Mouse (Mus musculus): Measurements from ENCODE around the gene Dtx4. TPM values are rescaled to one million over a fixed set of nuclear protein-coding genes. Genes with fewer than 3 reads are reported as not detected.

The Dtx4 gene
- polyA plus RNA-seq, 1 experiment from 2014 or later = 16.1 TPM

DNA sequence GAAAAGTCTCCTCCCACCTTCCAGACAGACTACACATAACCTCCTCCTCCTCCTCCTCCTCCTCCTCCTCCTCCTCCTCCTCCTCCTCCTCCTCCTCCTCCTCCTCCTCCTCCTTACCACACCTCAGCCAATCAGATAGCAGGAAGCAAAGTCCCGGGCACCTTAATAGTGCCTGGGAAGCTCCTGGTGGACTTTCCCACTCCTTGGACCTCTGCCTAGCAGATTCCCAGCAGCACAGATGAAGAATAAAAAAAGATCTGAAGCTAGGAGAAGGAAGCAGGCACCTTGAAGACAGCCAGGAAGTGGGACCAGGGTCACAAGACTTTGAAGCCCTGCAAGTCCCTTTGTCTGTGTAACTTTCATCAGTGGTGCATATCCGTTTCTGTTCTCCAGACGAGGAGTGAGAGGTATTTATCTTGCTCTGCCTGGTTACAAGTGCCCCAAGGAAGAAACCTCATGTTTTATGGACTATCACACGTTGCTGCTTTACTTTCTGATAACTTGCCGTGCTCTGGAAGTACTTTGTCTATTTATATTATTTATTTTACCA lies 24.5 kb downstream of the Dtx4 start:
- peaks cover 53% of the 10 kb centered on the region for H3K4me1 ChIP-seq
- no peak overlapping the region for H3K4me3 ChIP-seq
- peaks cover 31% of the 10 kb centered on the region for H3K36me3 ChIP-seq
- no peaks in the 10 kb centered on the region for H3K9me3 ChIP-seq
- H3K27ac ChIP-seq = peak overlapping the region; percentile 92
- ATAC-seq (ENCODE audit: borderline replicate concordance, extremely low read depth, low FRiP score, low TSS enrichment) = no peak
- H3K9ac ChIP-seq = no peak overlapping the region
- no peaks in the 10 kb centered on the region for H3K27me3 ChIP-seq
- H3K4me2 ChIP-seq = no peak overlapping the region
- 21% methylated on average over 5 of the region's 5 CpGs for WGBS

DNA sequence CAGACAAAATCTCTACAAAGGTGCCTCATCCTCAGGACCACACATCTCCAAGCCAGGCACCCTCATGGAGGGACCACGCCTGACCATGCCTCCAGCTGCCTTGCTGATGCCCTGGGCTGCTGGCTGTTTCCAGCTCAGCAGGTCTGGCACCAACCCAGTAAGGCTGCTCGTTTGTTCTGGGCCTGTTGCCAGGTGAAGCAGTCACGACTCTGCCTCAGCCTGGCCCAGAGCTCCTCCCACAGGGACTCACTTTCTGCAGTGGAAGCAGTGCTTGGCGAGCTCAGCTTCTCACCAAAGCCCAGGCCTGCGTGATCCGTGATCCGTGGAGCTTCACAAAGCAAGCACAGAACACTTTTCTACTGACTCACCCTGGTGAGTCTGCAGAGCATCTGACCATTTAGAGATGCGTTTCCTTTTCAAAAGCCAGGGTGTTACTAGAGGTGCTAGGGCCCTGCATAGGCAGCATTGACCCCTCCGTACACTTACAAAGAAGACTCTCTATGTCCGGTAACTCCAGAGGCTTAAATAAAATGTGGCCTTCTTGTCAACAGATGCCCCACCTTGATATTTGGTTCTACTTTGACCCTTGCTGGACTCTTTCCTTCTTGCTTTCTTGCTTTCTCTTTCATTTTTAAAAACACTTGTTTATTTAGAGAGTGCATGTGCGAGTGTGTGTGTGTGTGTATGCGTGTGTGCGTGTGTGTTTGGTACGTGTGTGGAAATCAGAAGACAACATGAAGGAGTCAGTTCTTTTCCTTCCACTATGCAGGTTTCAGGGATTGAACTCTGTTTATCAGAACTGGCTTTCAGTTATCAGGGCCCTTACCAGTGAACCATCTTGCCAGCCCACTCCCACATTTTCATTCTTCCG lies 25.6 kb downstream of the Dtx4 start:
- H3K36me3 ChIP-seq = peaks cover 22% of the 10 kb centered on the region
- WGBS = 41% methylated on average over 15 of the region's 15 CpGs
- H3K9ac ChIP-seq = no peak overlapping the region
- H3K27ac ChIP-seq = peak overlapping the region; percentile 92
- peaks cover 61% of the 10 kb centered on the region for H3K4me1 ChIP-seq
- no peaks in the 10 kb centered on the region for H3K27me3 ChIP-seq
- H3K4me2 ChIP-seq = peak overlapping the region; percentile 34; the same call in 1 of the 2 replicates
- ATAC-seq (ENCODE audit: borderline replicate concordance, extremely low read depth, low FRiP score, low TSS enrichment) = peak; percentile 95
- H3K4me3 ChIP-seq = no peak overlapping the region
- H3K9me3 ChIP-seq = no peaks in the 10 kb centered on the region

DNA sequence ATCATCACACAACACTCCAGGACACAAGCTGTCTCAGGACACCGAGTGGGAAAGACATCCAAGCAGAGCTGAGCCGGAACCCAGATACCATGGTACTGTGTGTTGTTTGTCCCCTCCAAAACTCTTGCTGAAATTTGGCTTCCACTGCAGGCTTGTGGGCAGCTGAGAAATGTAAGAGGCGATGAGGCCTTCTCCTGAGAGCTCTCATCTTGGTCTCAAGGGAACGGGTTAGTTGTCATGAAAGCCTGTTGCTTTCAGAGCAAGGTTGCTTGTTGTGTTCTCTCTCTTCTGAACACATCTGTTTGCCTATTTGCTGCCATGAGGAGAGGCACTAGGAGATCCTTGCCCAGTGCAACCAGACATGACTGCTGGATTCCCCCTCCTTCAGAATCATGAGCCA lies 27.3 kb downstream of the Dtx4 start:
- no peaks in the 10 kb centered on the region for H3K9me3 ChIP-seq
- no peak overlapping the region for H3K4me2 ChIP-seq
- H3K4me1 ChIP-seq = peaks cover 61% of the 10 kb centered on the region
- no peak for ATAC-seq (ENCODE audit: borderline replicate concordance, extremely low read depth, low FRiP score, low TSS enrichment)
- WGBS = 55% methylated on average over 4 of the region's 4 CpGs
- peak overlapping the region; percentile 92 for H3K27ac ChIP-seq
- H3K9ac ChIP-seq = no peak overlapping the region
- H3K27me3 ChIP-seq = no peaks in the 10 kb centered on the region
- no peak overlapping the region for H3K4me3 ChIP-seq
- peaks cover 23% of the 10 kb centered on the region for H3K36me3 ChIP-seq

DNA sequence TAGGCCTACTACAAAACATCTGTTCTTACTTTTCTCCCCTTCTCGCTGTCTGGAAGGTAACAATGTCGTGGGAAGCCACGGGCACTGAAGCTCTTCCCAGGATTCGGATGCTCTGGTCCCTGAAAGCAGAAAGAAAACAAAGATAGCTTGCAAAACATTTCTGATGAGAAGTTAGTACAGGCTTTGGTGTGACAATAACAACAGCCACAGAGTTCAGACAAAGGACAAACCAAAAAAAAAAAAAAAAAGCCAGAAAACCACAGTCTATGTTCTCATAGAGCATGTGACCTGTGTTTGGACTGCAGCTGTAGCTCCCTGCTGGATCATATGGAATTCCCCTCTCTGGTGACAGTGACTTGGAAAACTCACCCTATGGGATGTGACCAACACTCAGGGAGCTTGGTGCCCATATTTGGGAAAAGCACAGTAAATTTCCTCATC lies 28.0 kb downstream of the Dtx4 start:
- H3K4me1 ChIP-seq = peaks cover 61% of the 10 kb centered on the region
- 66% methylated on average over 4 of the region's 4 CpGs for WGBS
- H3K4me2 ChIP-seq = no peak overlapping the region
- peaks cover 22% of the 10 kb centered on the region for H3K36me3 ChIP-seq
- H3K9me3 ChIP-seq = no peaks in the 10 kb centered on the region
- peak overlapping the region; percentile 92 for H3K27ac ChIP-seq
- no peak overlapping the region for H3K4me3 ChIP-seq
- H3K9ac ChIP-seq = no peak overlapping the region
- peak; percentile 35; the same call in 1 of the 2 replicates for ATAC-seq (ENCODE audit: borderline replicate concordance, extremely low read depth, low FRiP score, low TSS enrichment)
- no peaks in the 10 kb centered on the region for H3K27me3 ChIP-seq

DNA sequence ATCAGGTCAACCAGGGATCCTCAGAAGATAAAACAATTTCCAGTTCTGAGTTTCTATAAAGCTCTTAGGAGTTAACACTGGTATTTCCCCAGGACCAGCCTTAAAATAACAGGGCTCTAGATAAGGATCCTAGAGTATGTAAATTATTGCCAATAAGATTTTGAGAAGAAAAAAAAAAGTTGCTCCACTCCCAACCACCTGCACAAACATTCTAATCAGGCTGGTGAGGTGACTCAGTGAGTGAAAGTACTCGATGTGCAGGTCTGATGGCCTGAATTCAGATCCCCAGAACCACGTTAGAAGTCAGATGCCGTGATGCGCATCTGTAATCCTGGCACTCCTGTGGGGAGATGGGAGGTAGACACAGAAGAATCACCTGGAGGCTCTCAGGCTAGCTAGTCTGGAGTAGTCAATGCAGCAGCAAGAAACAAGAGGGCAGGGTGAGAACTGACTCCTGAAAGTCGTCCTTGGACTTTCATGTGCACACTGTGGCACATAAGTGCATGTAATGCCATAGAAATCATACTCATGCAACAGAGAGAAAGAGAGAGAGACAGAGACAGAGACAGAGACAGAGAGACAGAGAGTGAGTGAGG lies 28.8 kb downstream of the Dtx4 start:
- Histone ChIP-seq H3K27ac (peak overlapping the region; percentile 92), H3K9me3 (no peaks in the 10 kb centered on the region), H3K27me3 (no peaks in the 10 kb centered on the region), H3K4me3 (no peak overlapping the region), H3K9ac (no peak overlapping the region), H3K36me3 (peaks cover 22% of the 10 kb centered on the region), H3K4me2 (no peak overlapping the region), H3K4me1 (peaks cover 57% of the 10 kb centered on the region)
- WGBS = 54% methylated on average over 5 of the region's 5 CpGs
- ATAC-seq (ENCODE audit: borderline replicate concordance, extremely low read depth, low FRiP score, low TSS enrichment) = no peak

DNA sequence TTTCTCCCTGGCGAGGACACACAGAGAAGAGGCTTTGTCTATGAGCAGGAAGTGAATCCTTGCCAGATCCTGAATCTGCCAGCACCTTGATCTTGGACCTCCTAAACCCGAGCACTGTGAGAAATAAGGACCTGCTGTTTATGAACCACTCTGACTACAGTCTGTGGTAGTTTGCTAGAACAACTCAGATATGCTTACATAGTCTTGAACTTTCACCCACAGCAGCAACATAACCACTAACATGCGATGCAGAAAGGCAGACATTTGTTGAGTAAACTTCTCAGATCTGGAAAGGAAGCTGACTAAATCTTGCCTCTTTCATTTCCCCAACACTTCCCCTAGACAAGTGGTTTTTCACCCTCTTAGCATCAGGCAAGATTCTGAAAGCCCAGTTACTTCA lies 29.4 kb downstream of the Dtx4 start:
- Histone ChIP-seq H3K4me1 (peaks cover 52% of the 10 kb centered on the region), H3K4me2 (no peak overlapping the region), H3K9me3 (no peaks in the 10 kb centered on the region), H3K4me3 (no peak overlapping the region), H3K9ac (no peak overlapping the region), H3K27me3 (no peaks in the 10 kb centered on the region), H3K36me3 (peaks cover 19% of the 10 kb centered on the region), H3K27ac (peak overlapping the region; percentile 92)
- 20% methylated on average over 3 of the region's 3 CpGs for WGBS
- no peak for ATAC-seq (ENCODE audit: borderline replicate concordance, extremely low read depth, low FRiP score, low TSS enrichment)

DNA sequence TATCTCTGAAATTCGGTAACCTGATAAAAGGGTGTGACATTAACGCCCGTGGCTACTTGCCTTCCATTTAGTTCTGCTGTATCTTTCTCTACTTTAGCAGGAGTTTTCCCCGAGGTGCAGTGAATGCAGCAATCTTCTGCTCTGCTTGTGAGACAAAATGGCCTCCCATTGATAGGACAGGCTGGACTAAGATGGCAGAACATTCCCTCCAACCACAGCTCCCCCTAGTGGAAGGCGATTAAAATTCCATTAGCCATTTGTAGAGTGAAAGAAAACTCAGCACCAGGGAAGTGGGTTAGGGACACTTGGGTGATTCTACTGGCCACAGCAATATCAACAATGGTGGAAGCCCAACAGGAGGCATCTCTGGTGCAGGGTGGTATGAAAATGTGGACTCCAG lies 33.8 kb downstream of the Dtx4 start:
- peaks cover 24% of the 10 kb centered on the region for H3K4me1 ChIP-seq
- WGBS = 77% methylated on average over 5 of the region's 5 CpGs
- H3K4me3 ChIP-seq = no peak overlapping the region
- no peaks in the 10 kb centered on the region for H3K27me3 ChIP-seq
- H3K27ac ChIP-seq = no peak overlapping the region
- H3K36me3 ChIP-seq = peaks cover 19% of the 10 kb centered on the region
- H3K9me3 ChIP-seq = no peaks in the 10 kb centered on the region
- H3K4me2 ChIP-seq = no peak overlapping the region
- no peak for ATAC-seq (ENCODE audit: borderline replicate concordance, extremely low read depth, low FRiP score, low TSS enrichment)
- no peak overlapping the region for H3K9ac ChIP-seq

DNA sequence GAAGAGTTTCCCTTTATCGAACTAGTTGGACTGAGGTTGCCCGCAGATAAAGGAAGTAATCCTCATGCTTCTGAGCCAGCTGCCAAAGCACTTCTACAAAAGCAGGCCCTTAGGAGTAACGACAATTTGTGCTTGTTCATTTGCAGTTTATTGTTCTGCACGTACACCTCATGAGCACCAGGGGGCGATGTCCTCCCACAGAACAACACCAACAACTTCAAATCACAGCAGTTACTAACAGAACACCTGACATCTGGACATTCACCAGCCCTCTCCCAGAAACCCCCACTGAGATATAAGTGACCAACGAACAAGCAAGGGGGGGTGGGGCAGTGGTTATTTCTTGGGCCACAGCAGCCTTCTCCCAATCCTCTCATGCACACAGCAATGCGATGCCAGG lies 35.0 kb downstream of the Dtx4 start:
- H3K9ac ChIP-seq = no peak overlapping the region
- H3K36me3 ChIP-seq = peaks cover 19% of the 10 kb centered on the region
- peak overlapping the region; percentile 90 for H3K27ac ChIP-seq
- H3K4me2 ChIP-seq = no peak overlapping the region
- H3K4me1 ChIP-seq = peaks cover 13% of the 10 kb centered on the region
- H3K27me3 ChIP-seq = no peaks in the 10 kb centered on the region
- H3K4me3 ChIP-seq = no peak overlapping the region
- ATAC-seq (ENCODE audit: borderline replicate concordance, extremely low read depth, low FRiP score, low TSS enrichment) = peak; percentile 19; the same call in 1 of the 2 replicates
- H3K9me3 ChIP-seq = no peaks in the 10 kb centered on the region
- WGBS = 25% methylated on average over 7 of the region's 7 CpGs

DNA sequence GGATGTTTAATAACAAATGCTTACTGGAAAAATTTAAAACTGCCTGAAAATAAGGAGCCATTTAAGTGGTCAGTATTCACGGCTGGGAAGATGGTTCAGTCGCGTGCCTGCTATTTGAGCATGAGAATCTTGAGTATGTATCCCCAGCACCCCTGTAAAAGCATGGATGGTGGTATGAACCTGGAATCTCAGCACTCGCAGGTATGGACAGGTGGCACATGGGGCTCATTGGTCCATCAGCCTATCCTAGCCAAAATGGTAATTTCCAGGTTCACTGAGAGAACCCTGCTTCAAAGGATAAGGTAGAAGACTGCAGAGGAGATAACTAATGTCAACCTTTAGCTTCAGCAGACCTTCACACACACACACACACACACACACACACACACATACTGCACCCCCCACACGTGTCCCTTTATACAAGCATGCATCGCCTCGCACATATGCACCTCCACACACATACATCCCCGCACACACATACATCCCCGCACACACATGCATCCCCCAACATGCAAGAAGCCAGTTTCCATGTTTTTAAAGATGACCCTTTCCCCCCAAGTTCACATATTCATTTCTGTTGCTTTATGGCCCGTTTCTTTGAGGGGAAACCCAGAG lies 35.6 kb downstream of the Dtx4 start:
- 85% methylated on average over 10 of the region's 10 CpGs for WGBS
- no peak overlapping the region for H3K4me3 ChIP-seq
- H3K4me2 ChIP-seq = no peak overlapping the region
- no peak overlapping the region for H3K9ac ChIP-seq
- ATAC-seq (ENCODE audit: borderline replicate concordance, extremely low read depth, low FRiP score, low TSS enrichment) = no peak
- peaks cover 10% of the 10 kb centered on the region for H3K4me1 ChIP-seq
- no peaks in the 10 kb centered on the region for H3K27me3 ChIP-seq
- peaks cover 19% of the 10 kb centered on the region for H3K36me3 ChIP-seq
- H3K27ac ChIP-seq = peak overlapping the region; percentile 90
- H3K9me3 ChIP-seq = no peaks in the 10 kb centered on the region

DNA sequence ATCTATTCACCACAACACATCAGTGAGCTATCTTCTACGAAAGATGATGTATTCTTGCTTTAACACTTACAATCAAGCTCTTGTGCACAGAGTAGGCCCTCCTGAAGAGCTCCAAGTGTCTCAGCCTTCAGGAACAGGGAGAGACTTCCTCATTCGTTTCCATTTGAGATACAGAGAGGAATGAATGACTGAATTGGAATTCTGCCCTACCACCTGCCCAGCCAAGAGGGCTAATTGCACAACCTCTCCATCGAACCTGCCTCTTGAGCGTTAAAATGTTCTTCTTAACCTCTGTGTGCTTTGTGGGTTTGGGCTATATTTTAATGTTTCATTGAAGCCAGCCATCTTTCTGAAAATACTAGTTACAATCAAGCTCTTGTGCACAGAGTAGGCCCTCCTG lies 36.6 kb downstream of the Dtx4 start:
- Histone ChIP-seq H3K27ac (peak overlapping the region; percentile 90), H3K4me3 (no peak overlapping the region), H3K27me3 (no peaks in the 10 kb centered on the region), H3K4me2 (no peak overlapping the region), H3K36me3 (peaks cover 16% of the 10 kb centered on the region), H3K9me3 (no peaks in the 10 kb centered on the region), H3K4me1 (peaks cover 10% of the 10 kb centered on the region), H3K9ac (no peak overlapping the region)
- WGBS = 46% methylated on average over 4 of the region's 4 CpGs
- no peak for ATAC-seq (ENCODE audit: borderline replicate concordance, extremely low read depth, low FRiP score, low TSS enrichment)

DNA sequence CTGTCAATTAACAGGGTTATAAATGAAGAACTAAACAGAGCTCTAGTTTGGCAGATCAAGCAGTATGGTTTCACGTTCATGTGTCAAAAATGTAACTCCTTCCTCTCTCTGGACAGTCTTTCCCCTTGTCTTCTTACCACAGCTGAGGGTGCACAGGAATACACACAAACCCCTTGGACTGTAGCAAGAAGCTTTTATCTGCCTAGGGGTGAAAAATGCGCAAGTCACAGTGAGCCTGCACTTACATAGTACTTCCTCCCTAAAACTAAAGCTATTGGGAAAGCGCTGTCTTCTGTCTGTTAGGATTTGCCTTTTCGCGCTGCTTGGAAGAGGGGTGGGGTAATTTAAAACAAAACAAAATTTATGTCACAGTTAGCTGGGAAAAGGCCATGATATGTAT lies 37.1 kb downstream of the Dtx4 start:
- 62% methylated on average over 5 of the region's 5 CpGs for WGBS
- Histone ChIP-seq H3K27ac (peak overlapping the region; percentile 90), H3K4me2 (no peak overlapping the region), H3K36me3 (peaks cover 11% of the 10 kb centered on the region; the same call in 1 of the 2 replicates), H3K4me3 (no peak overlapping the region), H3K4me1 (peaks cover 10% of the 10 kb centered on the region), H3K27me3 (no peaks in the 10 kb centered on the region), H3K9me3 (no peaks in the 10 kb centered on the region), H3K9ac (no peak overlapping the region)
- ATAC-seq (ENCODE audit: borderline replicate concordance, extremely low read depth, low FRiP score, low TSS enrichment) = no peak

DNA sequence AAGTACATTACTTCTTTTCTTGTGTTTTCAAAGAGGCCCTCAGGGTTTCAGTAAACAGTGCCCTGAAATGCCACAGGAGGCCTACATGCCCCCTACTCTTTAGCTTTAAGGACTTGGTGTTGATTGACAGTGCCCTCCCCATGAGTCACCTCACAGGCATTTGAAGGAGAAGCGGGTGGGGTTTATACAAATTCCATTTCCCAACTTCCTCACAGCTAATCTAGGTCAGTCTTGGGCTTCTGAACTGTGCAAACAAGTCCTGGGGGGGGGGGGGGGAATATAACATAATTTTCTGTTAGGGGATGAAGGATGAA lies 37.6 kb downstream of the Dtx4 start:
- no peak overlapping the region for H3K4me3 ChIP-seq
- H3K9me3 ChIP-seq = no peaks in the 10 kb centered on the region
- peaks cover 6% of the 10 kb centered on the region; the same call in 1 of the 2 replicates for H3K36me3 ChIP-seq
- WGBS = 5% methylated on average over 1 of the region's 1 CpGs
- H3K27me3 ChIP-seq = no peaks in the 10 kb centered on the region
- no peak overlapping the region for H3K4me2 ChIP-seq
- peak; percentile 87 for ATAC-seq (ENCODE audit: borderline replicate concordance, extremely low read depth, low FRiP score, low TSS enrichment)
- peak overlapping the region; percentile 90 for H3K27ac ChIP-seq
- H3K9ac ChIP-seq = no peak overlapping the region
- peaks cover 10% of the 10 kb centered on the region for H3K4me1 ChIP-seq
